Mouse (Mus musculus): ENCODE data around the gene Ifitm2. TPM values are rescaled to one million over a fixed set of nuclear protein-coding genes. Genes with fewer than 3 reads are reported as not detected.

Ifitm2 gene
- polyA plus RNA-seq, 1 experiment: 609 TPM

DNA sequence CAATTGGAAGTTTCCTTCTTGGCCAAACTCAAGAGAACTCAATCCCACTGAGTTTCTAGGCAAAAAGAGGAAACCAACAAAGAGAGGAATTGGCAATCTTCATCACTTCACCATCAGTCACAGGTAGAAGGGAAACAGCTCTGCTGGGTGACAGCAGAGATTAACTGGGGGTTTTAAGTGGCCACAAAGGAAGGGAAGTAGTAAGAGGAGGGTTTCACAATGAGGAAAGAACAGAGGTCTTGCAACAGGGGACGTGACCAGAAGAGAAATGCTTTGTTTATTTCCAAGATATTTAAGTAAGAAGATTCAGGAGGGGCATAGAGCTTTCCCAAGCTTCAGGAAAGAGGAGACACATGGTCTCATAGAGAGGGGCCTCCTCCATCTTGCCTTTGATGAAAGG is 42.0 kb upstream of the Ifitm2 start:
- Histone ChIP-seq H3K4me3 (ENCODE audit: insufficient read depth, poor library complexity, severe bottlenecking) (no peak overlapping the region), H3K79me3 (ENCODE audit: low read depth) (no peaks in the 10 kb centered on the region), H3K27me3 (ENCODE audit: control insufficient read depth, insufficient read depth, insufficient read length) (no peaks in the 10 kb centered on the region), H3K79me2 (ENCODE audit: control insufficient read depth, insufficient read depth) (no peaks in the 10 kb centered on the region), H3ac (ENCODE audit: control insufficient read depth, insufficient read length, low read depth) (no peak overlapping the region), H3K36me3 (ENCODE audit: control insufficient read depth, insufficient read depth) (no peaks in the 10 kb centered on the region)
- no peak for TF ChIP-seq MYOD1 (IDR thresholded peaks at IDR 0.05; ENCODE audit: control insufficient read depth, insufficient read length, low read depth)
- no peak for TF ChIP-seq USF1 (IDR thresholded peaks at IDR 0.05; ENCODE audit: low read depth)
- TF ChIP-seq MYOG (IDR thresholded peaks at IDR 0.05; ENCODE audit: control insufficient read depth, extremely low read depth, insufficient read length): no peak
- TF ChIP-seq CEBPB (IDR thresholded peaks at IDR 0.05; ENCODE audit: low read depth): no peak
- no peak for TF ChIP-seq FOSL1 (IDR thresholded peaks at IDR 0.05; ENCODE audit: insufficient read depth, low read length, poor library complexity, severe bottlenecking)
- TF ChIP-seq CTCF (IDR thresholded peaks at IDR 0.05; ENCODE audit: control insufficient read depth, insufficient read depth, insufficient read length): no peak

DNA sequence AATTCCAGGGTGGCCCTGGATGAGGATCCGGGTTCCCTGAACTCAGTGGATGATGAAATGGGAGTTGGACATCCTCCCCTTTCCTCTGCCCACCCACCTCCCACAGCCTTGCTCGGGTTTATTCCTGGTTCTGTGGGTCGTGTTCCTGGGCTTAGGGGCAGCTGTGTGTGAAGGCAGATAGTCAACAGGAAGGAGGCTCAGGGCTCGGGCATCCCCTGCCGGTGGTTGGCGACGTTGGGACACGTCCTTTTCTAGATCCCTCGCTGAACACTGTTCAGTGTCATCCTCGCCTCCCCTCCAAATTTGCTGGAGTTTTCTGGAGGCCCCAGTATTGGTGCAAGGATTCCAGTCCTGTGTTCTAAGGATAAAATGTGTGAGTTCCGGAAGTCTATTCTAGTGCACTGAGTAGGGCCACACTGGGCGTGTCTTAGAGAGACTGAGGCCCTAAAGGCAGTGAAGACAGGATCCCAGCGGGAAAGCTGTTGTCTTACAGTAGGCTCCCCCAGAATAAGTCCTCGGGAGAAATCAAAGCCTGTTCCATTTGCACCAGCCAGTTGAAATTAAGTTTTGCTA is 35.4 kb upstream of the Ifitm2 start:
- Histone ChIP-seq H3K79me3 (ENCODE audit: low read depth) (no peaks in the 10 kb centered on the region), H3K4me3 (ENCODE audit: insufficient read depth, poor library complexity, severe bottlenecking) (no peak overlapping the region)
- TF ChIP-seq MAX (IDR thresholded peaks at IDR 0.05) (no peak), FOSL1 (IDR thresholded peaks at IDR 0.05; ENCODE audit: insufficient read depth, low read length, poor library complexity, severe bottlenecking) (no peak), USF1 (IDR thresholded peaks at IDR 0.05; ENCODE audit: low read depth) (no peak), MYOD1 (IDR thresholded peaks at IDR 0.05; ENCODE audit: control insufficient read depth, insufficient read length, low read depth) (no peak), MYOG (IDR thresholded peaks at IDR 0.05; ENCODE audit: control insufficient read depth, extremely low read depth, insufficient read length) (no peak), CEBPB (IDR thresholded peaks at IDR 0.05; ENCODE audit: low read depth) (no peak), CTCF (IDR thresholded peaks at IDR 0.05; ENCODE audit: control insufficient read depth, insufficient read depth, insufficient read length) (no peak)

DNA sequence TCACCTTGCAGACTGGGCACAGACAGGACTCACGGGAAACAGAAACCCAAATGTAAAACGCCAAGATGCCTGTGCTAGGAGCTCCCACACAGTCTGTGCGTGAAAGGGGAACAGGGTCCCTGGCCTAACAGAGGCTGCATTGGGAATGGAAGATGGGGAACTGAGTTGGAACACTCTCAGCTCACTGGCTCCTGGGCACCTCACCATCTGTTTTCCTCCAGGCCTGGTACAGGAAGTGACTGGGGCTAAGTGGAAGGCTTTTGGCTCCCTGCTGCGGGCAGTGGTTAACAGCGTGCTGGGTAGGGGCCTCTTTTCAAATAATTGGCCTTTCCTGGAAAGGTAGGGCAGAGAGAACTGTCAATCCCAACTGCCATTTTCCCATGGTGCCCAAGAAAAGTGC is 34.8 kb upstream of the Ifitm2 start:
- Histone ChIP-seq H3K4me3 (ENCODE audit: insufficient read depth, poor library complexity, severe bottlenecking) (no peak overlapping the region), H3K79me2 (ENCODE audit: control insufficient read depth, insufficient read depth) (no peaks in the 10 kb centered on the region), H3K27me3 (ENCODE audit: control insufficient read depth, insufficient read depth, insufficient read length) (no peaks in the 10 kb centered on the region), H3K79me3 (ENCODE audit: low read depth) (no peaks in the 10 kb centered on the region), H3ac (ENCODE audit: control insufficient read depth, insufficient read length, low read depth) (no peak overlapping the region), H3K36me3 (ENCODE audit: control insufficient read depth, insufficient read depth) (no peaks in the 10 kb centered on the region)
- TF ChIP-seq MAX (IDR thresholded peaks at IDR 0.05) (no peak), MYOD1 (IDR thresholded peaks at IDR 0.05; ENCODE audit: control insufficient read depth, insufficient read length, low read depth) (no peak), CTCF (IDR thresholded peaks at IDR 0.05; ENCODE audit: control insufficient read depth, insufficient read depth, insufficient read length) (no peak), MYOG (IDR thresholded peaks at IDR 0.05; ENCODE audit: control insufficient read depth, extremely low read depth, insufficient read length) (no peak), USF1 (IDR thresholded peaks at IDR 0.05; ENCODE audit: low read depth) (no peak), CEBPB (IDR thresholded peaks at IDR 0.05; ENCODE audit: low read depth) (no peak)

More for the DNA sequence above, 35.4 kb upstream of the Ifitm2 start:
- no peaks in the 10 kb centered on the region for H3K79me2 ChIP-seq (ENCODE audit: control insufficient read depth, insufficient read depth)
- no peak overlapping the region for H3ac ChIP-seq (ENCODE audit: control insufficient read depth, insufficient read length, low read depth)
- no peaks in the 10 kb centered on the region for H3K36me3 ChIP-seq (ENCODE audit: control insufficient read depth, insufficient read depth)
- H3K27me3 ChIP-seq (ENCODE audit: control insufficient read depth, insufficient read depth, insufficient read length): no peaks in the 10 kb centered on the region

DNA sequence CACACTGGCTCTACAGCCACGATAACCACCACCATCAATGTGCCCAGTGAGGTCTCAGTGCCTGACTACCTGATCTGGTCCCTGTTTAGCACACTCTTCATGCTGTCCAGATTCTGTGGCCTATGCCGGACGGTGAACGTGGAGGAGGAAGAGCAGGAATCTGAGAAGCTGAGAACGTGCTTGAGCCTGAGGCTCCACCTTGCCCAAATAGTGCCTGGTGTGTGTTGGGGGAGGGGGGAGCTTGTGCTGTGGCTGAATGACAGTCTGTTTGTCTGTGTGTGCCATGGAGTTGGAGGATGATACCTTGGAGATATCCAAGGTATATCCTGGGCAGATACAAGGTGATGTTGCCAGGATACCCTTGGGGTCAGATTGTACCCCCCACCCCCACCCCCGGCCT is 34.4 kb upstream of the Ifitm2 start:
- Histone ChIP-seq H3K27me3 (ENCODE audit: control insufficient read depth, insufficient read depth, insufficient read length) (no peaks in the 10 kb centered on the region), H3K79me2 (ENCODE audit: control insufficient read depth, insufficient read depth) (no peaks in the 10 kb centered on the region), H3ac (ENCODE audit: control insufficient read depth, insufficient read length, low read depth) (no peak overlapping the region), H3K4me3 (ENCODE audit: insufficient read depth, poor library complexity, severe bottlenecking) (no peak overlapping the region), H3K36me3 (ENCODE audit: control insufficient read depth, insufficient read depth) (no peaks in the 10 kb centered on the region), H3K79me3 (ENCODE audit: low read depth) (no peaks in the 10 kb centered on the region)
- TF ChIP-seq USF1 (IDR thresholded peaks at IDR 0.05; ENCODE audit: low read depth) (no peak), MAX (IDR thresholded peaks at IDR 0.05) (no peak), FOSL1 (IDR thresholded peaks at IDR 0.05; ENCODE audit: insufficient read depth, low read length, poor library complexity, severe bottlenecking) (no peak), CEBPB (IDR thresholded peaks at IDR 0.05; ENCODE audit: low read depth) (no peak), MYOD1 (IDR thresholded peaks at IDR 0.05; ENCODE audit: control insufficient read depth, insufficient read length, low read depth) (no peak), CTCF (IDR thresholded peaks at IDR 0.05; ENCODE audit: control insufficient read depth, insufficient read depth, insufficient read length) (no peak), MYOG (IDR thresholded peaks at IDR 0.05; ENCODE audit: control insufficient read depth, extremely low read depth, insufficient read length) (no peak)

DNA sequence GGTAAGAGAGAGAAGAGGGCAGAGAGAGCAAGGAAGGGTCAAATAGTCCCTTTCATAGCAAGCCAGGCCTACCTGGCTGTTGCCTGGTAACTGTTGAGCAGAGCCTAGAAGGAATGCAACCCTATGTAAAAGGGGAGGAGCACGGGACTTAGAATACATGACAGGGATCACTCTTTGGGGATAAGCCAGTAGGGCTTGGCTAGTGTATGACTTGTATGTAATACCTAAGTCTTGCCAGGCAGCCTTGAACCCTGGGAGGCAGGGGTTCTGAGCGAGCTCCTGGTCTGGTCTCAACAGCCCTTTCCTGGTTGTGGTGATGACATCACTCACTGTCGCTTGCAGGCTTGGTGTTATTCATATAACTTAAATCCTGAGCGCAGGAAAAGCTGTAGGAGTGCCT is 33.2 kb upstream of the Ifitm2 start:
- Histone ChIP-seq H3ac (ENCODE audit: control insufficient read depth, insufficient read length, low read depth) (no peak overlapping the region), H3K36me3 (ENCODE audit: control insufficient read depth, insufficient read depth) (no peaks in the 10 kb centered on the region), H3K79me3 (ENCODE audit: low read depth) (no peaks in the 10 kb centered on the region), H3K4me3 (ENCODE audit: insufficient read depth, poor library complexity, severe bottlenecking) (no peak overlapping the region), H3K79me2 (ENCODE audit: control insufficient read depth, insufficient read depth) (no peaks in the 10 kb centered on the region), H3K27me3 (ENCODE audit: control insufficient read depth, insufficient read depth, insufficient read length) (no peaks in the 10 kb centered on the region)
- TF ChIP-seq CEBPB (IDR thresholded peaks at IDR 0.05; ENCODE audit: low read depth) (no peak), CTCF (IDR thresholded peaks at IDR 0.05; ENCODE audit: control insufficient read depth, insufficient read depth, insufficient read length) (no peak), FOSL1 (IDR thresholded peaks at IDR 0.05; ENCODE audit: insufficient read depth, low read length, poor library complexity, severe bottlenecking) (no peak), USF1 (IDR thresholded peaks at IDR 0.05; ENCODE audit: low read depth) (no peak), MYOG (IDR thresholded peaks at IDR 0.05; ENCODE audit: control insufficient read depth, extremely low read depth, insufficient read length) (no peak), MAX (IDR thresholded peaks at IDR 0.05) (no peak), MYOD1 (IDR thresholded peaks at IDR 0.05; ENCODE audit: control insufficient read depth, insufficient read length, low read depth) (no peak)
